Mouse (Mus musculus) embryo, embryonic 11.5 days (tissue): ENCODE results near the gene Sobp.

Experiments
- DNase-seq: peaks from one replicate; pipeline ENCODE4 v3.0.0-alpha.2; 2012; ENCODE audit warnings: low read depth, low spot score

The Sobp gene

DNA sequence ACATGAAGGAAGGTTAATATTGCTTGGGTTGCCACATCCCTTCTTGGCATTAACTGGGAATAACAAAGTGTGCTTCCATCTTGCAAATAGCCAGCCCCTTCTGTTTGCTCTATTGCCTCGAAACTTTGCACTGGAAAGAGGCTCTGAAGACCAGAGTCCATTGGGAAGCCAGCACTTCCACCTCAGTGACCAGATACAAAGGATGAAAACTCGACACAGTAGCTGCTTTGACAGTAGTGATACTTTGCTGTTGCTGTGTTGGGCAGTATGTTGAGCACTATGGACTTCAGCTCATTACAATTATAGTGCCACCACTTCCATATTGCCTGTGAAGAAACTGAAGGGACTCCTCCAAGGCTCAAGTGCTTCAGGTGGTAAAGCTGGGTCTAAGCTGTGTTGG lies 86.9 kb downstream of the Sobp start:
- DNase-seq, result no peak

DNA sequence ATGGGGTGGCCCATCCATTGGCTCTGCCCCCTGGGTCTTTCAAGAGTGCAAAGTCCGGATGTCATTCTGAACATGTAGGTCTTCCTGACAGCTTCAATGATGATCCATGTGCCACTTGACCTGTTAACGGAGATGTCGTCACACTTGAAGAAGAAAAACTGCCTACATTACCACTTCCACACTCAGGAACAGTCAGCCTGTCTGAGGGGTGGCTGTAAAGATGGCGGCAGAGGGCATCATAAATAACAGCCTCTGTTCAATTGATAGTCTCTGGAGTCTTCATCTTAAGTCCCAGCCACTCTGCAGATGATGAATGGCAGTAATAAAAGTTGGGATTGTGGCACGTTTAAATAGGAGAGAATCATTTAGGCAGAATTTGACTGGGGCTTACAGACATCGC lies 87.4 kb downstream of the Sobp start:
- no peak for DNase-seq

DNA sequence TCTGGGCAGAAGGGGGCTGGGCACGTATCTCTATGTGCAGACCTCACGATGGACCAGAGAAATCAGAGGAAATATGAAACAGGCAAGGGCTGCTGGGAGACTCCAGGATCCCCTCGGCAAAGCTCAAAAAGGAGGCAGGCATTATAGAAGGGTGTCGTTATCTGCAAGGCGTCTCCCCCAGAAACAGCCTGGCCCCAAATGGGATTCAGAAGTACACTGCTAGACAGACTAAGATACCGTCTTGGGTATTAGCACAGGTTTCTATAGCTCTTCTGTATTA lies 90.3 kb downstream of the Sobp start:
- DNase-seq, result no peak

DNA sequence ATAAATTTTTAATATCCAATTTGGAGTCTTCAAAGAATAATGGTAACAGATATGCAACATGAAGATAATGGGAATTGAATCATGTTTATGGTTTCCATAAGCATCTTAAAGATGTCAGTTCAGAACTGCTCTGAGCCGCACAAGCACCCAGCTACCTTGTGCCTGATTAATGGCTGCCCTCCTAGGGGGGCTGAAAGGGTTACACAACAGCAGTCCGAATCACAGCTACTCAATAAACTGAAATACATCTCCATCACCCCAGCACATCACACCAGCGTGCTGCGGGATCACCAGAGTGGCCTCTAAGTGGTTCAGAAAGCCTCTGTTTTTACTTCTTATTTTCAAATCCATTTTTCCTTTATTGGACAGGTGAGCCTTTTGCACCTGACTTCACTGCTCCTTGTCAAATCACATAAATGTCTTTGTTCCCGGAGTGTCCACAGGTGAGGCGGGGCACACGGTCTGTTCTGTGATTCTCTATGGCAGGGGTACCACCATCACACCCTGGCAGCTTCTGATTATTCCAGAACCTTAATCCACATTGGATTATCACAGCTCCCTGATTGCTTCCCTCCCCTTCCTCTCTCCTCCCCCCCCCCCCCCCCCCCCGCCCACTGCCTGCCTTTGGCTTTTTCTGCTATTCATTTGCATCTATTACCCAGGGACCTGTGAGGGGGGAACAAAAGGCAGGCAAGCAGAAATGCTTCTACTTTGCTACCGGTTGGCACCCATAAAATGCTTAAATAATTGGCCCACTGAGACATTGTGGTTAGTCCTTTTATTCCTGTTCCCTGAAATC lies 90.8 kb downstream of the Sobp start:
- no peak for DNase-seq

DNA sequence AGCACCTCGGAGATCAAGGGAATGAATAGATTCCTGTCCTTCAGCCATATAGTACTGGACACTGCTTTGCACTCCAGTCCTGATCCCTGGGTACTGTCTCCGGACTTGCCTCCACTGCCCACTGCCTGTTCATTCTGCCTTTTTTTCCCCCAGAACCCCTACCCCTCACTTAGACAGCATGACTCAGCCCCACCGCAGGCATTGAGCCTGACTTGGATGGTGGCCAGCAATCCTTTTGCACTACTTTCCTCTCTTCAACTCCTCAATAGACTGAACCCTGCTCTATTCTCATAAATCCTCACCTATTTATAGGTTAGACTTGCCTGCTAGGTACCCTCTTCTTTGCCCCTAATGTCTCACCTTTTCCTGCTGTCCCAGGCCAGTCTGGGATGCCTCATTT lies 93.0 kb downstream of the Sobp start:
- no peak for DNase-seq

DNA sequence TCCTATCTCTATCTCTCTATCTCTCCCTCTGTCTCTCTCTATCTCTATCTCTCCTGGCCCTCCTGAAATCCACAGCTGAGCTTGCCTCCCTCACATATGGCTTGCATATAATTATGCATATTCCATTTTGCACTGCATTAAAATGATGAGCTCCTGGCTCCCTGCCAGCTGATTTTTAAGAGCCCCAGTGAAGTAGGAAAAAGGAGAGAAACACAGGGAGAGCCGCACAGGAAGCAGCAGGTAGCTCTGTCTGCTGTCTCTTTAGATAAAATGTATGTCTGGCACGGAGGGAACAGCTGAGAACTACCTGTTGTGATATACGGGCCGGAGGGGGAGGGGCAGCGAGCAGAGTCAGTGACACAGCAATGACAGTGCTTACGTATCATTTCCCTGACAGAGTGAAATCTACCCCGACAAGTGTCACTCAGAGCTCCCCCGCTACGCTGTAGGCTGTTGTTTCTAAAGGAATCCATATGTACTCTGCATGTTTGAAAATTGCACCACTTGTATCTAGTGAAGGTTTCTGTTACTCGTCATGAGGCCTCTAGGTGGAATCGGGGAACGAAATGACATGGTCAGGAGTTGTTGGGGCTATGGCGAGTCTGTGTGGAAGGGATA lies 98.7 kb downstream of the Sobp start:
- no peak for DNase-seq

DNA sequence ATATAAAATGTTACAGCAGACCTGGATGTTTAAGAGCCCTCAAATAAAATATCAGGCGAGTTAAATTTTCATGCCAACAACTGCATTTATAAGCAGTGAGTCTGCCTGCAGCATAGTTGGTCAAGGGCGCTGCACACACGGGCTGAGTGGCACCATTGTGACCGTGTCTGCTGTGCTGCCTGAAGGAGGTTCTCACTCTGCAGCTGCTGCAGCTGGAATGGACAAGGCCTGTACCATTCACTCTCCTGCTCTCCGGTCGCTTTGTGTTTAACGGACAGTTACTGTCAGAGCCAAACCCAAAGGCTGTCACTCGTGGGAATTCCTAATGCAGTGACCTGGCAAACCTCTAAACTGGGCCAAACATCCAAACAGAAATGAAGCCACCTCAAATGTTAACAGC lies 101.0 kb downstream of the Sobp start:
- no peak for DNase-seq

DNA sequence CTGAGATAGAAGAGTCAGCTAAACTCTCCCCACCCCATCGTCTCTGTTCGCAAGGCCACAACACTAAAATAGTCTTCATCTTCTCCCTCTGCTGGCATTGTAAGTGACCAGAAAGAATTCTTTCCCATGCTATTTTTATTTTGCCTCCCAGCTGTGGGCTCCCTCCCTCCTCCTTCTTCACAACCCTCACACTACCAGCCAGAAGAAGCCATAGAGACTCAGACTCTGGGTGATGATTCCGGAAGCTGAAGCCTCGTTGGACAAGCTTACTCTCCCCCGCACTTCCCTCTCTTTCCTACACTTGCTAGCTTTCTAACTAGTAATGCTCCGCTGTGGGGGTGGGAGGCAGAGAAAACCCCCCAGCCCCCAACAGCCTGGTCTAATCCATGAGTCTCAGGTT lies 103.4 kb downstream of the Sobp start:
- DNase-seq, result no peak

DNA sequence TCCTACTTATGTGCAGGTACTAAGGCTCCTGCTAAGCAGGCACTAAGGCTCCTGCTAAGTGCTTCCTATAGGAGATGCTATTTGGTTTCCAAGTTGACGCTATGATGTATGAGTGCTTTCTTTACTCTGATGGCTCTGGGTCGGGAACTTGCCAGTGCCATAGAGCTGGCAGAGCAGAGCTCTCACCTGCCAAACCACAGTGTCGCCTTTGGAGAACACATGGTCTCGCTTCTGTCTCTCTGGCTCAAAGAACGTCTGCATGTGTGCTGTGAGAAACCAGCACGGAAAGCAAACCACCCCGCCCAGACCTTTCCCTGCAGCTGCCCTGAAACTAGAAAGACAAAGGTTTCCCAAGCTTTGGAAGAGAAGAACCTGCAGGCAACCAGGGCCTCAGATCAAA lies 109.0 kb downstream of the Sobp start:
- DNase-seq, result no peak

DNA sequence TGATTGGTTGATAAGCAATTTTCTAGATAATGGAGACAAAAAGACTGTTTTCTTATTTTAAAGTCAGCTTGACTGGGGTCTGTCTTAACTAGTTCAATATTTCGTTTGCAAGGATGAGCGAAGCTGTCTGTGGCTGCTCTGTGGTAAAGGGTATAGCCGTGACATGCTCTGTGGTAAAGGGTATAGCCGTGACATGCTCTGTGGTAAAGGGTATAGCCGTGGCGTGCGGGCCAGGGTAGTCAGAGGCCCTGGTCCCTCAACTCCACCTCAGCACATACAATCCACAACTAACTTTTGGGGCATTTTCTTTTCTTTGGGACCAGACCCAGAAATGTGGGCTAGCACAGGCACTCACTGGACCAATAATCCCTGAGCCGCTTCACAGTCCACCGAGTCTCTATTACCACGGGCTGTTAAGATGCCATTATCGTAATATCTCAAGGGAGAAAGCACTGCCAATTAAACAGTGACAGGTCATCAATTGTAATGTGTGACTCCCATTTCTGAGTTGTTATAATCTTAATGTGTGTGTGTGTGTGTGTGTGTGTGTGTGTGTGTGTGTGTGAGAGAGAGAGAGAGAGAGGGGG lies 112.7 kb downstream of the Sobp start:
- no peak for DNase-seq

DNA sequence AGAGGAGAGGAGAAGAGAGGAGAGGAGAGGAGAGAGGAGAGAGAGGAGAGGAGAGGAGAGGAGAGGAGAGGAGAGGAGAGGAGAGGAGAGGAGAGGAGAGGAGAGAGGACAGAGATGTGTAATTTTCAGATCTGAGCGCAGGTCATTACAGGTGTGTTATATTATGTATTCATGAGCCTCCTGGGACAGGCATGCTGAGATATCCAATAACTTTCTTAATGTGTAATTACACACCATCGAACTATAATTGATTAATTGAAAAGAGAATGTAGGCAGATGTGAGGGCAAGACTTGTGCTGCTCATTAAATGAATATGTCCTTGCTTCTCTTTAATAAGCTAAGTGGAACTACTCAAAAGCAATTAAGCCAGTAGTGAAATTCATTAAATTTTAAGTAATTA lies 118.9 kb downstream of the Sobp start:
- no peak for DNase-seq

DNA sequence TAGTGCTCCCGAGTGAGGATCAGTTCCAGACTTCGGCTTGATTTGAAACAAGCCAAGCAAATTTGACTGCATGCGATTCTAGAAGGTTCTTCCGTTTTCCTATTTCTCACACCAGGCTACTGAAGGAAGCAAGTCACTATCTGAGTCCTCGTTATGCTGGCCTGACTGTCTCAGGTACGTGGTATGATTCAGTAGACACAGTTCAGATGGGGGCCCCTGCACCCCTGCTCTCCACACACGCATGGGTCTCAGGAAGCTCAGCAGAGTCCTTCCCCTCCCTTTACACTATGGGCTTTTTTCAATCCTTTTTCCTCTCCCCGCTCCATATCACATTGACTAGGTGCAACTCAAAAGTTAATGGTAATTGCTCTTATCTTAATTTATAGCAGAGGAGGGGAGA lies 119.6 kb downstream of the Sobp start:
- DNase-seq, result no peak

DNA sequence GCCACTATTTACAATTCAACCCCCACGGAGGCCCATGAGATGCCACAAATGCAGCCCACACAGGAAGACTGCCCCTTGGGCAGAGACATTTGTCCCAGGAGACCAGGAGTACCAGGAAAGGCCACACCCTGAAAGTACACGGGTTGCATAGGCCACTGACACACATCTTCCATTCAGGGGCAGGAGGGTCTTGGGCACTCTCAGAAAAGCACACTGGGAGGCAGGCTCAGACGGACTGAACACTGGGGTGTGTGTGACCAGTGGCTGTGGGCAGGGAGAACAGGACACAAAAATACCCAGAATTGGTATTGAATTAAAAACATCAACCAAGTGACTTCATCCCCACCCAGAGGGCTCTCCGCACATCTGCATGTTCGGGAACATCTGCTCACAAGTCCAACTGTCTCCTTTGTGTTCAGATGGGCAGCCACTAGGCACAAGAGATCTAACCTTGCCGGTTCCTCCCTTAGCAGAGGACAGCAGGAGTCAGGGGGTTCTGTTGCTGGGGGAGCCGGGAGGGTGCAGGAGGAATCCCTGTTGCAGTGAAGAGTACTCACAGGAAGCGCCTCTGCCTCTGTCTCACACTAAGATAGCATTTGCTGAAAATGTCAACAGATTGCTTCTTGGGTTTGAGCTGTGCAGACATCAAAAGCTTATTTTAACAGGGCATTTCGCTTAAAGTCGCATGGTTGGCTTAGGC lies 120.3 kb downstream of the Sobp start:
- no peak for DNase-seq

DNA sequence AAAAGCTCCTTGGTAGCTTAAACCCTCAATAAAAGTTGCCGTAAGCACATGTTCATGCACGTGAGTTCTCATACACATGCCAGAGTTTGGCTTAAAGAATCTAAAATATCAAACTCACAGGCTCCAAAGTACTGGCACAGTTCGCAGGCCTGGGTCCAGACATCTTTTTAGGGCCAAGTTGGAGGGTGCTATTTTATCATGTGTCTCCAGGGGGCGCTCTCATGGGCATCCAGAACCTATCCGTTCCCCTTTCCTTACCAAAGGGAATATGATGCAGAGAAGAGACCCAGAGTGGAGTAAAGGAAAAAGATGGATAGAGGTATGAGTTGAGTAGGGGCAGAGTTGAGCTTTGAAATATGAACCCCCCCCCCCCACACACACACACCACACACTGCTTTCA lies 121.9 kb downstream of the Sobp start:
- DNase-seq, result no peak

DNA sequence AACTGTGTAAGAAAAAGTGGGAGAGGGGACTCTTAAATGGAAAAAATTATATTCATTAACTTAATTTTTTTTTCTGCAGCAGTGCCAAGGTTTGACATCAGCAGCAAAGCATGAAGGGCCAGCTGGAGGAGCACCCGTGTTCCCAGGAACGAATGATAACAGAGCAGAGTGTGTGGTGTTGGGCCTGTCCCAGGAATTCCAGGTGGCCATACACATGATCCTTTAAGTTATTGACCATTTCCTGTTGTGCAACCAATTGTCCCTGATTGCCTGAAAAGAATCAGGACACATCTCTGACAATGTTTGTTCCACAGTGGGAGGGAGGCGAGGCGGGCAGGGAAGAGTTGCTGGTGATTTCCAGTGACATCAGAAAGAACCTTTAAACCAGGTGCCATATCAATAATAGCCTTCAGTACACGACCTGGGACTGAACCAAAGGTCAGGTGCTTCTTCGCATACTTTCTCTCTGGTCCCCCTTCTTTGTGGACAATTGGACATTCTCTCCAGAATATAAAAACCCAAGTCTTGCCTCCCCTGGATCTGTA lies 126.5 kb downstream of the Sobp start:
- DNase-seq, result no peak

DNA sequence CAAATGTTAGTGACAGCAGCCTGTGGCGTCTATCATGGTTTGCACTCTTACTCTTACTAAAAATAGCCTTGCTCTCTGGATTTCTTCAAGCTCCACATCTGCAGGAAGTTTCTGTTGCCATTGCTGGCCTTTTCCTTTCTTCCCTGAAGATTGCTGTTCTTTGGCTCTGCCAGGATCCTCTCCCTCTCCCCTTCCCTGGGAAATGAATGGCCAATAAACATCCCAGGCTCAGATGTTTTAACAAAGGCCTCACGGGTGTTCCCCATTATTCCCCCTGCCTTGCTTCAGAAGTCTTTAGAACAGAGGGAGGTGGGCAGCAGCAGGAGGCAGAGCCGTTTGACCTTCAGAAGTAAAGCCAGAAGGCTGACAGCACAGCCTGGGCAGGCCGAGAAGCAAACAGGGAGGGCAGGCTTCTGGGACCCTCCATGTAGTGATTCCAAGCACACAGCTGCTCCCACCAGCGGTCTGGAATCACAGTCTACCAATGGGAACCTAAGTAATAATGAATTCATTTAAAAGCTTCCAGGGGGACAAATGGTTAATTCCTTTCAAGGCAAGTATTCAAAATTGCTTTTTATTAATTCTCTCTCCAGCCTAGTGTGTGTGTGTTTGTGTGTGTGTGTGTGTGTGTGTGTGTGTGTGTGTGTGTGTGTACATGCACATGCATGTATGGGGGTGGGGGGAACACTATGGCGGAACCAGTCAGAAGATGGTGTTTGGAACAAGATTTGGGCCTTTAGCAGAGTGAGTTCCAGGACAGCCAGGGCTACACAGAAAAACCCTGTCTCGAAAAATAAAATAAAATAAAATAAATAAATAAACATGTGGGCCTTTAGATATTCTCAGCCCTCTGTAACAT lies 130.8 kb downstream of the Sobp start:
- DNase-seq, result peak; percentile 40

DNA sequence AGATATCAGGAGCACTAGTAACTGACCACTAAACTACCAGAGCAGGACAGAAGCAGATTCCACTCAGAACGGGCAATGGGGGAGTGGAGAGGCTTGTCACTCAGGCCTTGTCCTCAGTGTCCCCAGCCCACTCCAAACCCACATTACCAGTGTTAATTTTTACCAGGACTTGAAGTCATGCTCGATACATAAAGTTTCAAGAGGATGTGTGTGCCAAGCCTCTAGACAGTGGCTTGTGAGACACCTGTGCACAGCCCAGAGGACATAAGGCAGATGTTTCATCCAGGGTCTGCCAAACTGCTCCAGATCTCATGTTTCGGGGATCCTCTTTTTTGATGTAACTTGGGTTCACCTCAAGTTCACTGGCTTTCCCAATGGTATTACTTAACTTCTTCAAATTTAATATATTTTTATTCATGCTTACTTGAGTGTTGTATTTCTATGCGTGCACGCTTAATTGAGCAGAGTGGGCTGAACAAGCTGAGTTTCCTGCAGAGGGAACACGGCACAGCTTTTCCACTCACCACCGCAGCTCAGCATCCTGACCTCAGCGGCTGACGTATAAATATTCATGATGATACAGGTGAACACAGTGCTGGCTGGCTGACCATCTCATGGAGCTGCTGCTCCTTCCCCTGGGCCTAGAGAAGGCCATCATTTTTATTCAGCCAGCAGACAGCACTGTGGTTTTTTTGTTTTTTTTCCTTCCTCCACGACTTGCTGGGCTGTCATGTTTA lies 131.6 kb downstream of the Sobp start:
- DNase-seq, result no peak

DNA sequence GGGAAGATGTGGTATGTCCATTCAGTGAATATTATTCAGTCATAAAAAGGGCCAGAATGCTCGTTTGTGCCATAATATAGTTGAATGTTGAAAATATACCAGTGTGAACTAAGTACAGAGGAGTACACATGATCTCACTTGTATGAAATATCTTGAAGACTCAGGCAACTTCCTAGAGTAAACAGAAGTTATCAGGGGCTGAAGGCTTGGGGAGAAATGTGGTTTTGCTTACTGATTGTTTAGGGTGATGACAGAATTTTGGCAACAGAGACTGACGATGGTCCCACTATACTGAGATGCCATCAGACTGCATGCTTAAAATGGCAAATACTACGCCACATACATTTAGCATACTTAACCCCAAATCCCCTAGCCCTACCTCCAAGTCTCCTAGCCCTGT lies 132.5 kb downstream of the Sobp start:
- DNase-seq, result no peak

DNA sequence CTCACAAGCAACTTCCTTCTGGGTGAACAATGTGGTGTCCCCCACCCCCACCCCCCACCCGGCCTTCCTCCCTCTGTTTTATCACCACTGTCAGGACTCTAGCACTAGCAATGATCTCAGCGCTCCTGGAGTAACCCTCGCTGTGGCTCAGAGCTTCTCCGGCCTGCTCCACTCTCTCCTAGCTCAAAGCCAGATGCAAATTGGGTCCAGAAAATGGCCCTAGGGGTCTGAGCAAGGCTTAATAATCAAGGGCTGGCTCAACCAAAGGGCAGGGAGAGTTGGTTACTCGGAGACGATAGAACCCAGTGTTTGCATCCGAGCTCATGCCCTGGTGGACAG lies 136.9 kb downstream of the Sobp start:
- no peak for DNase-seq

DNA sequence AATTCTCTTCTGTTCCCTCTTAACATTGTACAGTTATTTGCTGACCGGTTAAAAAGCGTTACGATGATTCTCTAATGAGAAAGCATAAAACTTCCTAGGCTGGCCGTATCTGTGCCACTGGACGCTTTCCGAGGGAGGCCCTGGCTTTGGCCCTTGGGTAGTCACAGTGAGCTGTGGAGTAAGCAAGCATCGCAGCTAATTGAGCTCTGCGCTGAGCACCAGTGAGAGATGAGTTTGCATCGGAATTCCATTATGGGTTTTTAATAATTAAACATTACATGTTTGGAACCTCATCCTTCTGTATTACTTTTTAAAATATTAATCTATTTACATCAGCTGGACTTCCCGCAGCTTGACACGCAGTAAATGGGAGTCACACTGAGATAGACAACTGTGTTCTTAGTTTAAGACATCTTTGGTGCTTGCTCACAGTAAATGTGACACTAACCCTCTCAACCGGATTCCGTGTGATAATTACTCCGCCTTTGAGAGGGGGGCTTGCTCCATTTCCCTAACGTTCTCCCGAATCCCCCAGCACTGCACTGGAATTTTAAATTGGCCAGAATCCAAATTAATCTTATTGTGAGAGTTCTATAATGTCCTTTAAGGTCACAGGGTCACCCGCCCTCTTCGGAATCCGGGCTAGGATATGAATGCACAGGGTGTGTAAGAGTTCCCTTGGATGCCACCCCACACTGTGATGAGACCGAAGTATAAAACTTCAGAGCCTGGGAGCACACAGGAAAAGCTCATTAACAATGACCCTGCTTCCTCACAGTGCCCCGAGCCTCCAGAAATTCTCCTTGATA lies 137.5 kb downstream of the Sobp start:
- DNase-seq, result no peak
